Mouse (Mus musculus): Measurements from ENCODE around the gene Atp11a.

GRCm38 (mm10) chr8:12905599-12906321 lies 148.9 kb downstream of the Atp11a start:
- no peak for TF ChIP-seq CTCF (IDR thresholded peaks at IDR 0.05; ENCODE audit: extremely low read depth, insufficient read depth, insufficient read length, insufficient replicate concordance)
- no peak for TF ChIP-seq POLR2A (IDR thresholded peaks at IDR 0.05; ENCODE audit: low read depth, low read length)

All from spleen, adult 2 months (tissue).